Mouse (Mus musculus): Measurements from ENCODE around the gene Tbc1d22a.

The Tbc1d22a gene

GRCm38 (mm10) chr15:86277428-86277827 lies 63.2 kb downstream of the Tbc1d22a start:
- DNase-seq (ENCODE audit: low read depth, low spot score): no peak

DNA sequence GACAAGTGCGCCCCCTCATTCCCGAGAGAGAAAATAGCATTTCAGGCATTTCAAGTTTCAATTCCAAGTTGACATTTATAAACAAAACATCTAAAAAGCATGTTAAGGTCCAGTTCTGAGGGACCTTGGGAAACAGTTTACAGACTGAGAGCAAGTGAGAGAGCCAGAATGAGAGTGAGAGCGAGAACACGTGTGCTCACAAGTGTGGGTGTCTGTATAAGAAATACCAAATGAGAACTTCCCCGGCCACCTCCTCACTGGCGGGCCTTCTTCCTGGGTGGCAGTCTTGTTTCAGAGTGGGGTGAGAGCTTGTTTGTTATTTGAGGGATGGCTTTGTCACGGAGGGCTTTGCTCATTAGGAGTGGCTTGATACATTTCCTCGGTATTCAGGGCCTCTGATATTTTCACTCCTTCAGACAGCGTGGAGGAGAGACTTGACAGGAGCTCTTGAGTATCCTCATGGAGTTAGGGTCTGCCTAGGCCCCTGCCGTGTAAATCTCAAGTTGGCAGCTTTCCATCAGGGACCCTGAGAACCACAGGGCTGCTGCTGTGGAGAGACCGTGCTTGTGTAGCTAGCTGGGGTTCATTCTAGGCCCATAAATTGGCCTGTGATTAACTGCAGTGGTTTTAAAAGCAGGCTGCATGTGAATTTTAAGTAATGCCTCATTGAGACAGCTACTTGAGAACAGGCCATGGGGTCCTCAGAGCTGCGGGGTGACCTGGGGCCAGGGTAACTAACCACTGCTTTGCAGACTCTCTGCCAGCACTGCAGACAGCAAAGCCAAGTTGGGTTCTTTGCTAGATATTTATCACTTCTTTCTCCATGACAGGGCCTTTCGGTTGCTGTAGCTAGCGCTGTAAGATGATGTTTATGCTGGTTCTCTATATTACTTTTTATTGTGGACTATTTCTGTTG lies 65.1 kb downstream of the Tbc1d22a start:
- DNase-seq (ENCODE audit: low read depth, low spot score): no peak

DNA sequence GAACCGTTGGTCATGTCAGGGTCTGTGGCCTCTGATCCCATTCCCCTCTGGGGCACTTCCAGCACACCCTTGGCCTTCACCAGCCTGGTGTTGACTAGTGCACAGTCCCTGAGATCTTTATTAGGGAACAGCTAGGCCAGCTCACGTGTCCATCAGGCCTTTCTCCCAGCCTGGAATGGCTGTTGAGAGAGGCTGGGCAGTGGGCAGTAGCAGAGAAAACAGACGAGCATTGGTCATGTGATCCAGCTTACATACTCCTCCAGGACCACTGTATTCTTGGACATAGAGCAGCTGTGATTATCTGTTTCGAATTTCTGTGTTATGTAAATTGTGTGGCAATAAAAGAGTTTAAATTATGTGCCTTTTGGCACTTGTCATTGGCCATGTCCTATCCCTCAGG lies 65.9 kb downstream of the Tbc1d22a start:
- DNase-seq (ENCODE audit: low read depth, low spot score): no peak

DNA sequence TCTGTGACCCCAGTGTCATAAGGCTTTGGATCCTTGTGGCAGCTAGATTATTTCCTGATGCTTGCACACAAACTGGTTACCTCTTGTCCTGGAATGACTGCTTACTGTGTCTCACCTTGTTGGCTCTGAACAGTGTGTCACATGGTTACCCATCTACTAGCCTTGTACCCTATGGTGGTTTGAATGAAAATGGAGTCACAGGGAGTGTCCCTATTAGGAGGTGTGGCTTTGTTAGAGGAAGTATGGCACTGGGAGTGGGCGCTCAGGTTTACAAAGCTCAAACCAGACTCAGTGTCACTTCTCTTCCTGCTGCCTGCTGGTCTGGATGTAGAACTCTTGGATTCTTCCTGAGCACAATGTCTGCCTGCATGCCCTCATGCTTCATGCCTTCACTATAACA lies 69.0 kb downstream of the Tbc1d22a start:
- DNase-seq (ENCODE audit: low read depth, low spot score): no peak

GRCm38 (mm10) chr15:86285296-86285695 lies 71.0 kb downstream of the Tbc1d22a start:
- no peak for DNase-seq (ENCODE audit: low read depth, low spot score)

GRCm38 (mm10) chr15:86290074-86290473 lies 75.8 kb downstream of the Tbc1d22a start:
- DNase-seq (ENCODE audit: low read depth, low spot score): no peak

- DNase-seq (ENCODE audit: low read depth, low spot score): no peak
Measured at GRCm38 (mm10) chr15:86292288-86292687, 78.0 kb downstream of the Tbc1d22a start.

DNA sequence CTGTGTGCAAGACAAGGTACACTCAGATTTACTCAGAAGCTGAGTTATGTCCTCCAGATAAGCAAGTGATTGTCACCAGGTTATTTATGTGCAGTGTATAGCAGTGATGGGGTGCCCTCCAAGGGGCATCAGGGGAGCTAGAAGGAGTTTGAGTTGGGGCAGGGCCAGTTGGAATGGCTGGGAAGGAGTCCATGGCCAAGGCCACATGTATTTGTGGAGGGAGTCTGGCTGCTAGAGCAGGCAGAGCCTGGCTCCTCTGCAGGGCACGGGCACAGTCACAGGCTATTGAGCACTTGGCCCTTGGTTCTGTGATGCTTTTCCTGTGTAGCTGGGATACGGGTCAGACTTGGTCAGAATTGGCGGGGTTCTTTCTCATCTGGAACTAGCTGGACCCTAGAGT lies 80.2 kb downstream of the Tbc1d22a start:
- DNase-seq (ENCODE audit: low read depth, low spot score): no peak

DNA sequence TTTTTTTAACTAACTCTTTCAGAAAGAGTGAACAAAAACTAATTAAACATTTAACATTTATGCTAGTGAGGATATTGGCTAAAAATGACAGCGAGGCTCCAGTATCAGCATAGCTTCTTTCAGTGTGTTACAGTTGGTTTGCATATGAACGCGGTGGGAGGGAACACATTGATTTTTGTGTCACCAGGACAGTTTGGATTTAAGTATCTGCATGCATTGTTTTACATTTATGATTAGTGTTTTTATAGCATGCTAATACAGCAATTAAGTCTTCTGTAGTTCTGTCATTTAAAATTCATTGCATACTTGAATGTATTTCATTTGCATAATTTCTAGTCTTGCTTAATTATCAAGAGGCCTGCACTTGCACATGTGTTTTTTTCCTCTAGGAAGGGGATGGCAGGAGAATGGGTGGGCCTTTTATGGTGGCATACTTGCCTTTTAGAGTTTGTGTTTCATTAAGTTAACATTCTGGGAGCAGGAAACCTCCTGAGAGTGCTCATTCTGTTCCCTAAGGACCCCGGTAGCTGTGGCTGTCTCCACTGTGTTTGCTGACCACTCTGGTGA lies 81.5 kb downstream of the Tbc1d22a start:
- no peak for DNase-seq (ENCODE audit: low read depth, low spot score)

DNA sequence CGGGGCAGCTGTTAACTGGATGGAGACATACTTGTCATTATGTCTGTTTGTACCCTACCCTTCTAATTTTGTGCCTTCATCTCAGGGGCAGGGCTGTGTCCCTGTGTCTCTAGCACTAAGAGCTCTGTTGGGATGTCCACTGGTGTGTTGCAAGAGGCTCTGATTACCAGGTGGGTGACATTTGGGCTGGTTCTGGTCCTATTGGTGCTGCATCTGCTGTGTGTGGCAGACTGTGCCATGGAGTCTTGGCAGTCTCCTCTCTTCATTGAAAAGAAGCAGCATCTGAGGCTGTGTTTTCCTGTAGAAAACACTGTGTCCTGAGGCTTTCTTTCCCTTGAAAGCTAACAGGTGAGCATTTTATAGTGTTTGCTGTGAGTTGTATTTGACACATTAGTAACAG lies 83.0 kb downstream of the Tbc1d22a start:
- no peak for DNase-seq (ENCODE audit: low read depth, low spot score)

GRCm38 (mm10) chr15:86303876-86304275 lies 89.6 kb downstream of the Tbc1d22a start:
- no peak for DNase-seq (ENCODE audit: low read depth, low spot score)

GRCm38 (mm10) chr15:86304861-86305260 lies 90.6 kb downstream of the Tbc1d22a start:
- DNase-seq (ENCODE audit: low read depth, low spot score): no peak

- DNase-seq (ENCODE audit: low read depth, low spot score): no peak
Measured at GRCm38 (mm10) chr15:86305290-86305689, 91.0 kb downstream of the Tbc1d22a start.

DNA sequence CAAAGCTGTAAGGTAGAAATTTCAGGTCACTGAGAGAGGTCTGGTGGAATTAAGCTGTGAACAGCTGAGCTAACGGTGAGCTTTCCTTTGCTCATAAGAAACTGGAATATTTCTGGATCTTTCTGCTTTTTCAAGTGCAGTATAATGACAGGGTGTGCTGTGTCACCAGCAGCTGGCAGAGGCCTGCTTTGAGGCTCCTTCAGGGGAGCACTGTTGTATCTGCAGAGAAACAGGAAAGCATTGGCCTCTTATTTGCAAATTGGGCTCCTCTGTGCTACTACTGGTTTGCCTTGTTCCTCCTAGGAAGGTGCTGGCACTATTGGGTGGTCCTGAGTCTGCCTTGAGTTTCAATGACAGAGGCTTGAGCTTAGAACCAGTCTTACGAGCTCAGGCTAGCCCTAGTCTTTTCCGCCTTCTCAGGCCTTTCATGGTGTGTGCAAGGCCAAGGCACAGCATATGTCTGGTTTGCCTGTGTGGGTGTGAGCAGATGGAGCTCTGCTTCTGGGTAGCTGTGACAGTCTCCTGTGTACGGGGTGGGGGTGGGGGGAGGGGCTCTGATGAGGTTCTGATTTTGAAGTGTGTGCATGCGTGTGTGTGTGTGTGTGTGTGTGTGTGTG lies 95.1 kb downstream of the Tbc1d22a start:
- DNase-seq (ENCODE audit: low read depth, low spot score): no peak

DNA sequence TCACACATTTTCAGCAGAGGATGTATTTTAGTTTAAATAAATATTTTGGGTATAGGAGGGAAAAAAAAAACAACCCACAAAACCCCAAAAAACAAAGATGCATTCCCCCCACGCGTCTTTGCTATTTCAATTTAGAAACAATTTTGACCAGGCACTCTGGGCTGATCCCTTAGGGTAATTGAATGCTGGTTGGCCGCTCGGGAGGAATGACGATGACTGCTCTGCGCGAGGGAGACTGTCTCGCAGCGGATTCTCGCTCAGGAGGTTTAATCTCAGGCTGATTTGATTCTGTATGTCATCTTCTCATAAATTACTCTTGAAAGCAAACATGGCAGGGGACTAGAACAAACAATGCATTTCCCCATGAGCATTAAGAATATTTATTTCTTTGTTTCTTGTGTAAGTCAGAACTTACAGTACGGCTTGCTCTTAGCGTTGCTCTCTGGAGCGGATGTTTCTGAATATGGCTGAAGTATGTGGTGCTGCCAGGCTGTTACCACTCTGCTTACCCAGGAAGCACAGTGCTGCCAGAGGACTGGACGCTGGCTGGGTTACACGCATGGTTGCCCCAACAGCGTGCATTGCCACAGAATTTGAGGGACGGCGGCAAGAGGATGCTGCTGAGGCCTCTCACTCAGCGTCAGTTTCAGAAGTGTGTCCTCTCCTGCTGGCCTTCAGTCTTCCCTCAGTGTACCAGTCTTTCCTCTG lies 106.7 kb downstream of the Tbc1d22a start:
- no peak for DNase-seq (ENCODE audit: low read depth, low spot score)

GRCm38 (mm10) chr15:86326341-86326740 lies 112.1 kb downstream of the Tbc1d22a start:
- DNase-seq (ENCODE audit: low read depth, low spot score): peak; percentile 63

- DNase-seq (ENCODE audit: low read depth, low spot score): no peak
Measured at GRCm38 (mm10) chr15:86329911-86330310, 115.7 kb downstream of the Tbc1d22a start.

DNA sequence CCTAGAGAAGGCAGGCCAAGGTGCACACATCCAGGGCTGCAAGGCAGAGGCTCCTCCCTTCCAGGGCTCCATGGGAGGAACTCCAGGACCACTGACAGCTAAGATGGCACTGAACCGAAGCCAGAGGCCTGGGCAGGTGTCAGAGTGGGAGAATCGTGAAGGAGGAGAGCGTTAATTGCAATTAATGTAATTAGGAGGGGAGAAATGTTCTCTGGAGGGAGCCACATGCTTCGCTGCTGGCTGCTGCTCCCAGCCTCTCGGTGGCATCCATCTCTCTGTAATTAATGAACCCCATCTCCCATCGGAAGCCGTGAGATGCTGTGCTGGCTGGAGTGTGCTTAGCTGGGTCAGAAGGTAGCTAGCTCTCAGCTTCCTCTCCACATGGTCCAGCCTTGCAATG lies 116.2 kb downstream of the Tbc1d22a start:
- DNase-seq (ENCODE audit: low read depth, low spot score): no peak

GRCm38 (mm10) chr15:86331501-86332245 lies 117.4 kb downstream of the Tbc1d22a start:
- no peak for DNase-seq (ENCODE audit: low read depth, low spot score)

DNA sequence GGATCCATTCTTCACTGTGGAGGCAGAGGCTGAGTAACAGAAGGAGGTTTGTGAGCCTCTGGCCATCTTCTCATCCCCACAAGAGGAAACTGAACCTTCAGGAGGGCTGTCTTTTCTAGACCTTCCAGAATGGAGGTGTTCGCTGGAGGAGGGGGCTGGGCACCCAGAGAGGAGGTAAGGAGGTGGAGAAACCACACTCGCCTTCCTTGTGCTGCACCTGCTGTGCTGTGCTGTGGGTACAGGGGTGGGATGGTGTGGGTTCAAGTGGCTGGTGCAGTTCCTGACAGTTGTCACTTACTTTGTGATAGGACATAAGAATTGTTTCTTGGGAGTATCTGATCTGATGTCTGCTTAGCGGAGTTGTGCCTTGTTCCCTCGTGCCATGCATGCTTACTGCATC lies 118.9 kb downstream of the Tbc1d22a start:
- no peak for DNase-seq (ENCODE audit: low read depth, low spot score)

- no peak for DNase-seq (ENCODE audit: low read depth, low spot score)
Measured at GRCm38 (mm10) chr15:86333606-86334005, 119.3 kb downstream of the Tbc1d22a start.
